Mouse (Mus musculus) frontal cortex, postnatal 36 days (tissue): Measurements from ENCODE around the gene Stk11.

Source experiments
- DNase-seq, 2 experiments: peaks; one replicate each; pipeline ENCODE4 v3.0.0; 2022; ENCODE audit warnings: low spot score in 2 of 2

The Stk11 gene

GRCm38 (mm10) chr10:80095547-80095946, 20.1 kb upstream of the Stk11 start:
- DNase-seq = no peak

DNA sequence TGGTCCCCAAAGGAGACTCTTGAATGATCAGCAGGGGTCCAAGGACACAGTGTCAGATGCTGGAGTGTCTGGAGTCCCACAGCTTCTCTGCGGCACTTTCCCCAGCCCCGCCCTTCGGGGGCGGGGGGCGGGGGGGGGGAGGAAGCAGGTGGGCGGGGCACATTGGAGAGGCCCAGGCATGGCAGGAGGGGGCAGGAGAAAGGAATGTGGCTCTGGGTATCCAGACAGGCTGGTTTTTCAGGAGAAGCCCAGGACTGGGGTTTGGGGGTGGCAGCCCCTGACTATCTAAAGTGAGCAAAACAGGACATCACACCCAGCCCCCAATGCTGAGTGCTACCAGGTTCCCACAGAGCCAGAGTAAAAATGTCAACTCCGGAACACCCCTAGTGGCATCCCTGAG, 18.3 kb upstream of the Stk11 start:
- DNase-seq = no peak

DNA sequence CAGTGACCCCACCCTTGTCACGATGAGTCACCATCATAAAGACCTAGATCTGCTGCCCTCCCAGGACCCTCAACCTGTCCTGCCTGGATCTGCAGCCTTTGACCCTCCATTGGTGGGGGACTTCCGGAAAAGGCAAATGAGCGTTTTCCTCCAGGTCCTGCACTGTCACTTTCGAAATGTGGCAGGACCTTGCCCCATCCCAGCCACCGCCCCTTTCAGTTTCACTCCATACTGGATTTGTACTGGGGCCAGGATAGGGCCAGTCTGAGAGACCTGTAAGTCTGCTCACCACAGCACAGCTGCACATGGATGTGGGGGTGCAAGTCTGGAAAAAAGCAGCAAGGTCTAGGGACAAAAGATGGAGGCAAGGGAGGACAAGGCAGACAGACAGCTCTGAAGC, 17.0 kb upstream of the Stk11 start:
- no peak for DNase-seq

- no peak for DNase-seq
Measured at GRCm38 (mm10) chr10:80100982-80101381, 14.6 kb upstream of the Stk11 start.

GRCm38 (mm10) chr10:80102216-80102915, 13.2 kb upstream of the Stk11 start:
- DNase-seq = peak; percentile 81

GRCm38 (mm10) chr10:80103032-80103431, 12.6 kb upstream of the Stk11 start:
- DNase-seq = no peak

- DNase-seq = no peak
Measured at GRCm38 (mm10) chr10:80104181-80104580, 11.4 kb upstream of the Stk11 start.

- no peak for DNase-seq
Measured at GRCm38 (mm10) chr10:80105460-80105859, 10.1 kb upstream of the Stk11 start, which contains the start of gene Sbno2. TSS of gene Sbno2 (minus strand) at chr10:80105571.

GRCm38 (mm10) chr10:80105926-80106325, 9.7 kb upstream of the Stk11 start:
- DNase-seq = no peak

DNA sequence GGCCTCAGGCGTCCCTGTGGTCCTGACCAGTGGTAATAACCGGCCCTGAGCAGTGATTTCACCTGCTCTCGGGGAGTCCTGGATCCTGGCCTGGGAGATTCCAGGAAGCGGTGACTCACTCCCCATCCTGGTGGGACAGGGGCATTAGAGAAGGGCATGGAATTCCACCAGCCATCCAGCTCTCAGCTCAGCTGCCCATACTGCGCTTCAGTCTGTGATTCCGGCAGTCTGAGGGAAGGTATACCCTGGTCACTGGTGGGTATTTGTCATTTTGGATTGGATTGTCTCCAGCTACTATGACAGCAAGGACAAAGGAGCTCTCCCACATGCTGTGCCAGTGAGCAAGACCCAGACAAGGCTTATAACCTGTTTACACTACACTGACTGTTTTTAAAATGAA, 7.9 kb upstream of the Stk11 start:
- no peak for DNase-seq

DNA sequence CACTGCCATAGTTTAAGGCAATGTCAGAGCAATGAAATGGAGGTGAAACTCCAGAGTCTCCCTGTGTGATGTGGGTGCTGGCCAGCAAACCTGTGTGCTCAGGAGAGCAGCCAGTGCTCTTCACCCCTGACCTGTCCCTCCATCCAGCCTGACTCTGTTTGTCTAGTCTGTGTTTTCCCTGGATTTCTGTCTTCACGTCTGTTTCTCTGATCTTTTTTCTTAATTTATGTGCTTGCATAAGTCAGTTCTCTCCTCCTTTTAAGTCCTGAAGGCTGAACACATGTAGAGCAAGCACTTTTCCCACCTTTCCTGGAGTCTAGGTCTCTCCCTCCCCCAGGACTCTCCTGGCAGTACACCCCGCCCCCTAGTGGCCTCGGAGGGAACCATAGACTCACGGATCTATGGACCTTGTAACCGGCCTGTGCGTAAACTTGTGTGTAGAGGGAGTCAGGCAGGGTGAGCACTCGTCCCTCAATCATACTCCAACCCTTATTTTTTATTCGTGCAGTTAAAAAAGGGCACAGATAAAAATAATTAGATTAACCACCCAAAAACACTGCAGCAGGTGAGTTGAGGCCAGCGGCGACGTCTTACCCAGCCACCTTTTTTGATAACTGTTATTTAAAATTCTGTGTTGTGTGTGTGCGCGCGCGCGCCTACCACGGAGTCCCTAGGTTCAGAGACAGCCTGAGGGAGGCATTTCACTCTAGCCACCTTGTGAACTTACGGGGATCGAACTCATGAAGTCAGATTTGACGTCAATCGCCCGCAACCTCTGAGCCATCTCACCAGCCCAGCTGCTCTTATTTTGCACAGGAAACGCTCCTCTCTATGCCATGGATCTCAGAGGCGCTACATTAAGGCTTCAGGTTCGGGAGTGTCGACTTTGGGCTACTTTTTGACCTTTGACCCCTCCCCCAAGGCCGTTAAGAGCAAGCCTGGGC, 990 bp upstream of the Stk11 start:
- peak; percentile 84 to 86 for DNase-seq

GRCm38 (mm10) chr10:80115944-80116335, 337 bp downstream of the Stk11 start:
- no peak for DNase-seq

GRCm38 (mm10) chr10:80116563-80116926, 942 bp downstream of the Stk11 start:
- DNase-seq = no peak

DNA sequence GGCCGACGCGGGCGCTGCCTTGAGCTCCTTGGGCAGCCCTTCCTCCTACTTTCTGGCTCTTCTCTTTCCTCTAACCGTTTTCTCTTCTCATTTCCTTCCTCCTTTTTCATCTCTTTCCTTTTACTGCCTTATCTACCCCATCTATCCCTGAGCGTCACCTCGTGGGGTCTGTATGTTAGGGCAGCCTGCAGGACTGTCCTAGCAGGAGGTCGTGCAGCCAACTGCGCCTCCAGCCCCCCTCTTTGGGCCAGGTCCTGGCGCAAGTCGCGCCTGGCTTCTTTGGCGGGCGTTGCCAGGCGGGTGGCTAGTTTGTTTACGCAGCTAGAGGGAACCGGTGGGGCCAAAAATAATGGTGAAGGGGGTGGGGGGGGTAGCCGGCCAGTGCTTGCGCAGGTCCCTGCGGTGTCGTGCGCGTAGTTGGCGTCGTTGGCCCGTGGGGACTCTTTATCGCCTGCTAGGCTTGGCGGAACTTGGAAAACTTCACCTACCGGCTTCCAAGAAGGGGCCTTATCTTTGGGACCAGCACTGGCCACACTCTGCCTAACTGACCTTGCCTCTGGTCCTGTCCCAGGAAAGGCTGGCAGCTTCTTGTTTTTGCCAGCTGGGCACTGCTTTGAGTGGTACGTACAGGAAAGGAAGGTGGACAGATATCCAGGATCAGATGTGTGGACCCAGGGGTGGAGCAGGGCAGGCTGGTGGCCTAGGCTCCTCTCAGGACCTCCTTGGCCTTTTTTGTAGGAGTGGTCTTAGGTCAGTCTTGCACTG, 1.5 kb downstream of the Stk11 start:
- no peak for DNase-seq

DNA sequence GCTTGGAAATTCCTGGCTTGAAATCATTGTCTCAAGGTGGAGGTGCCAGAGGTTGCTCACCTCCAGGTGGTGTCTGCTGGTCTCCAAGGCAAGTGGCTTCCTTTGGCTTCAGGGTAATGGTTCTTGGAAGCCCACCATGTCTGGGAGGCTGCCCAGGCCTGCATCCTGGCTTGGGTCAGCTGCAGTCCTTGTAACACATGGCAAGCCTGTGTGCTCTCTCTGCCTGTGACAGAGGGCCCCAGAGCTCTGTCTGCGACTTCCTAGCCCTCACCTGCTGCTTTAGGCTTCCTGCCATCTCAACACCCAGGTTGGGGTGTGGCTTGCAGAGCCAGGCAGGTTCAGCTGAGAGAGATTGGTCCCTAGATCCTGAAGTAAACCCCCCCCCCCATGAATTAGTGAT, 2.1 kb downstream of the Stk11 start:
- no peak for DNase-seq

DNA sequence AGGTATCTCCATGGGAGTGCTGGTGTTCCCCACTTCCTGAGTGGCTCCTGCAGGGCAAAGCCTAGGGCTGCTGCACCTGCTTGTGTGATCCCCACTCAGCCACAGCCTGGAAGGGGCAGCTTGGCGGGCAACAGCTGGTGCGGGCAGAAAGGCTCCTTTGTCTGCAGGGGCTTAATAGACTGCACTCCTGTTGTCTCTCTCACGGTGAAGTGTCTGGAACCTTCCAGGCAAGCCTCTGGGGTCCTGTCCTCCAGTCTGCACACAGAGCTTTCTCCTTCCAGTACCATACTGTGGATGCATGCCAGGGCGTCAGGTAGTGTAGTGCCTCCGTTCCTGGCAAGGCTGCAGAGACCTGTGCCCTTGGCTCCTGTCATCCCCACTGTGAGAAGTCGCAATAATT, 2.9 kb downstream of the Stk11 start:
- DNase-seq = no peak

- DNase-seq = no peak
Measured at GRCm38 (mm10) chr10:80120146-80120545, 4.5 kb downstream of the Stk11 start.

GRCm38 (mm10) chr10:80121639-80122038, 6.0 kb downstream of the Stk11 start:
- DNase-seq = no peak

DNA sequence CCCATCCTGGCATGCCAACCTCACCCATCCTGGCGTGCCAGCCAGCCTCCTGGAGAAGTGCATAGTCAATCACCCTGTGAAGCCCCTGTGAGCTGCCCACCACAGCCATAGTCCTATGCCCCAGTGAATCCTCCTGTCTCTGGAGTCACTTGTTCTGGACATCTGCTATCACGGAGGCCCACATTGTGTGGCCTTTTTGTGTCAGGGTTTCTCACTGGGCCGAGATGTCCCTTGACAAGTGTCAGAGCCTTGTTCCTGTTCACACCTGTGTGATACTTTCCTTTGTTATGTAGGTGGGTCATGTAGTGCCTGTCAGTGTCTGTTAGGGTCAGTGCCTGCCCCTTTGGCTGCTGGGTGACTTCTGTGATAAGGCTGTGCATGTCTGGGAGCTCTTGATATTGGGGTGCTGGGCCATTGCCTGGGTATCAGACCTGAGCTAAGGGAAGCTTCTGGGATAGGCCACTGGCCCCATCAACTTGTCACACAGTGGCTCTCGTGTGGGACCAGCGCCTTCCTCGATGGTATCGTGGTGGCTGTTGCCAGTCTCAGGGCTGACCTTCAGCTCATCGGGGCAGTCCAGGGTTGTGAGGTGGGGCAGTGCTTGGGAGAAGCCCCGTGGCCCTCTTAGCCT, 8.4 kb downstream of the Stk11 start:
- no peak for DNase-seq

- DNase-seq = no peak
Measured at GRCm38 (mm10) chr10:80127920-80128319, 12.3 kb downstream of the Stk11 start.

DNA sequence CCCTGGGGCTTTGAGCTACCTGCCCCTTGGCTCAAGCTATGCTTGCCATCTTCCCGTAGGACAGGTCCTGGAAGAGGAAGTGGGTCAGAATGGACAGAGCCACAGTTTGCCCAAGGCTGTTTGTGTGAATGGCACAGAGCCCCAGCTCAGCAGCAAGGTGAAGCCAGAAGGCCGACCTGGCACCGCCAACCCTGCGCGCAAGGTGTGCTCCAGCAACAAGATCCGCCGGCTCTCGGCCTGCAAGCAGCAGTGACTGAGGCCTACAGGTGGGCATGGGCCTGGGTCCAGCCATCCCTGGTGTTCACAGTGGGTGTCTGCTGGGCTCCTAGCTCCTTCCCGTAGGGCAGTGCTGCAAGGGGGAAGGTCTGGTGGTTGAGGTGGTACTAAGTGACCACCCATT, 14.2 kb downstream of the Stk11 start:
- no peak for DNase-seq
